ENCODE assay signal across 14 mouse cellular contexts in the genomic region with DNA sequence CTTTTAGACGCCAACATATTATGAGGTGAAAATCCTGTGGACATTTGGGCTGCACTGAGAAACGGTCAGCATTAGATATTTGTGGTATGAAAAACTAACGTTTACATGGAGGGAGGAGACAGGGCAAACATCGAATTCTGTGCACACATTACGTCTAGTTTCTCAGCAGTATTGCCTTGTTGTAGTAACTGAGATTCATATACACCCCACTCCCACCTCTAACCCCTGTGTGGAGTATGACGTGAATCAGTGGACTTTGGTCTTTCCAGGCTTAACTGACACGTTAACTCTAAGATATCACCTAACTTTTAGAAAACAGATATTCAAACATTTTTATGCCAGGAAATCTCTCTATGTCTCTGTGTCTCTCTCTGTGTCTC.
DNase-seq lines count a peak whose midpoint lies in the region; ATAC-seq and TF ChIP-seq lines count a peak whose summit lies in the region.
"Had no signal": no experiment of that assay in that cellular context is flagged by ENCODE, and none has a peak within 500 bp of the region (broad histone marks: within the 10 kb centered on the region; RNA-seq: fewer than 3 reads in every experiment).

No protein-coding gene starts in this region.

- H3K4me2 ChIP-seq in hindbrain, embryonic 12.5 days (replicated peaks) = no peak overlapping the region
- no peak overlapping the region for H3K4me2 ChIP-seq in hindbrain, postnatal 0 days (ENCODE audit: low read depth, low read length)
- peak overlapping the region; percentile 34 for H3K4me2 ChIP-seq in embryonic facial prominence, embryonic 12.5 days (replicated peaks)
- peak overlapping the region; percentile 47 for H3K4me2 ChIP-seq in limb, embryonic 12.5 days
- H3K4me2 ChIP-seq: heart, embryonic 12.5 days; hindbrain, embryonic 14.5 days; liver, embryonic 12.5 days; neural tube, embryonic 12.5 days had no signal

- no peaks in the 10 kb centered on the region for H3K27me3 ChIP-seq in hindbrain, embryonic 12.5 days
- no peaks in the 10 kb centered on the region for H3K27me3 ChIP-seq in hindbrain, postnatal 0 days (ENCODE audit: insufficient read depth, low read length)
- H3K27me3 ChIP-seq in embryonic facial prominence, embryonic 12.5 days = no peaks in the 10 kb centered on the region
- H3K27me3 ChIP-seq in limb, embryonic 12.5 days = no peaks in the 10 kb centered on the region
- H3K27me3 ChIP-seq: heart, embryonic 12.5 days; liver, embryonic 12.5 days; neural tube, embryonic 12.5 days had no signal

- no peaks in the 10 kb centered on the region for H3K9me3 ChIP-seq in hindbrain, embryonic 12.5 days (replicated peaks)
- no peaks in the 10 kb centered on the region for H3K9me3 ChIP-seq in hindbrain, postnatal 0 days (ENCODE audit: low read length)
- H3K9me3 ChIP-seq in ES-E14 (ENCODE audit: control insufficient read depth, insufficient read depth, low read depth, low read length) = no peaks in the 10 kb centered on the region
- H3K9me3 ChIP-seq in embryonic facial prominence, embryonic 12.5 days = no peaks in the 10 kb centered on the region
- H3K9me3 ChIP-seq in limb, embryonic 12.5 days = no peaks in the 10 kb centered on the region
- H3K9me3 ChIP-seq: heart, embryonic 12.5 days; liver, embryonic 12.5 days; neural tube, embryonic 12.5 days had no signal

- H3K9ac ChIP-seq in hindbrain, embryonic 12.5 days = no peak overlapping the region
- no peak overlapping the region for H3K9ac ChIP-seq in hindbrain, postnatal 0 days (replicated peaks; ENCODE audit: low read length)
- H3K9ac ChIP-seq in ES-E14 (ENCODE audit: insufficient read depth, low read depth, low read length, poor library complexity, severe bottlenecking) = peak overlapping the region; percentile 94; the same call in 1 of the 2 replicates
- no peak overlapping the region for H3K9ac ChIP-seq in embryonic facial prominence, embryonic 12.5 days
- no peak overlapping the region for H3K9ac ChIP-seq in limb, embryonic 12.5 days (replicated peaks)
- H3K9ac ChIP-seq: heart, embryonic 12.5 days; hindbrain, embryonic 14.5 days; liver, embryonic 12.5 days; neural tube, embryonic 12.5 days had no signal

- TF ChIP-seq CTCF in hindbrain, postnatal 0 days (IDR thresholded peaks at IDR 0.05; ENCODE audit: low read depth) = no peak

- intact Hi-C loops in left cerebral cortex, postnatal 36 days (cut with DNase I) = no loop called here

- no peaks in the 10 kb centered on the region for H3K36me3 ChIP-seq in hindbrain, embryonic 12.5 days
- no peaks in the 10 kb centered on the region for H3K36me3 ChIP-seq in hindbrain, postnatal 0 days (ENCODE audit: insufficient read depth, low read length)
- no peaks in the 10 kb centered on the region for H3K36me3 ChIP-seq in ES-E14 (ENCODE audit: control insufficient read depth, insufficient read depth, low read length, poor library complexity, severe bottlenecking)
- H3K36me3 ChIP-seq in embryonic facial prominence, embryonic 12.5 days = no peaks in the 10 kb centered on the region
- H3K36me3 ChIP-seq in limb, embryonic 12.5 days = no peaks in the 10 kb centered on the region
- H3K36me3 ChIP-seq: heart, embryonic 12.5 days; liver, embryonic 12.5 days; neural tube, embryonic 12.5 days had no signal

- no peaks in the 10 kb centered on the region for H3K4me1 ChIP-seq in hindbrain, embryonic 12.5 days
- no peaks in the 10 kb centered on the region for H3K4me1 ChIP-seq in hindbrain, postnatal 0 days (ENCODE audit: insufficient read depth, low read length)
- peaks cover 6 to 12% of the 10 kb centered on the region in 2 experiments; a peak in 3 of 4 replicates for H3K4me1 ChIP-seq in ES-E14 (ENCODE audit: control insufficient read depth in 2 of 2, insufficient read depth in 2 of 2, low read length in 2 of 2, poor library complexity in 1 of 2)
- H3K4me1 ChIP-seq in embryonic facial prominence, embryonic 12.5 days = peaks cover 24% of the 10 kb centered on the region
- peaks cover 33% of the 10 kb centered on the region for H3K4me1 ChIP-seq in limb, embryonic 12.5 days (replicated peaks)
- H3K4me1 ChIP-seq: heart, embryonic 12.5 days; liver, embryonic 12.5 days; neural tube, embryonic 12.5 days had no signal

- ATAC-seq in hindbrain, embryonic 12.5 days (ENCODE audit: low FRiP score) = no peak
- ATAC-seq in hindbrain, postnatal 0 days = no peak
- no peak for ATAC-seq in embryonic facial prominence, embryonic 12.5 days (ENCODE audit: insufficient number of reproducible peaks, insufficient read depth, low FRiP score, low TSS enrichment)
- ATAC-seq in limb, embryonic 12.5 days (ENCODE audit: insufficient number of reproducible peaks, insufficient read depth, low FRiP score, low TSS enrichment, low read depth) = peak; percentile 39; the same call in 1 of the 2 replicates
- ATAC-seq: liver, embryonic 12.5 days had no signal

- DNase-seq in hindbrain, postnatal 0 days (ENCODE audit: low spot score) = no peak
- DNase-seq in ES-E14 (ENCODE audit: low read depth, low spot score) = no peak
- DNase-seq in cerebellum, postnatal 36 days = no peak
- DNase-seq in layer of hippocampus, adult 9-10 months (ENCODE audit: low spot score) = no peak
- DNase-seq in left cerebral cortex, postnatal 36 days (ENCODE audit: low spot score in 2 of 2) = no peak
- DNase-seq: adrenal gland, postnatal 14 days; cerebellum, adult 8-10 months had no signal

- H3K4me3 ChIP-seq in hindbrain, embryonic 12.5 days = no peak overlapping the region
- H3K4me3 ChIP-seq in hindbrain, postnatal 0 days (ENCODE audit: low read length) = no peak overlapping the region
- peak overlapping the region; percentile 64 to 73 for H3K4me3 ChIP-seq in ES-E14 (ENCODE audit: insufficient read depth in 1 of 2, low read depth in 1 of 2, low read length in 2 of 2, poor library complexity in 1 of 2, severe bottlenecking in 1 of 2)
- no peak overlapping the region for H3K4me3 ChIP-seq in embryonic facial prominence, embryonic 12.5 days
- 0 out of 2 replicates have a peak overlapping the region, but pooled peaks have one; percentile 12 for H3K4me3 ChIP-seq in limb, embryonic 12.5 days (replicated peaks)
- H3K4me3 ChIP-seq: heart, embryonic 12.5 days; liver, embryonic 12.5 days; neural tube, embryonic 12.5 days had no signal

- WGBS in hindbrain, embryonic 12.5 days = 77% methylated on average over 7 of the region's 7 CpGs
- 83% methylated on average over 7 of the region's 7 CpGs for WGBS in hindbrain, postnatal 0 days
- 19% methylated on average over 7 of the region's 7 CpGs for WGBS in embryonic facial prominence, embryonic 12.5 days
- WGBS in limb, embryonic 12.5 days = 15% methylated on average over 7 of the region's 7 CpGs

- peak overlapping the region; percentile 23; the same call in 1 of the 2 replicates for H3K27ac ChIP-seq in hindbrain, embryonic 12.5 days
- H3K27ac ChIP-seq in hindbrain, postnatal 0 days = no peak overlapping the region
- peak overlapping the region; percentile 97; the same call in 1 of the 2 replicates for H3K27ac ChIP-seq in ES-E14 (ENCODE audit: insufficient read depth, low read depth, low read length, poor library complexity, severe bottlenecking)
- H3K27ac ChIP-seq in embryonic facial prominence, embryonic 12.5 days = peak overlapping the region; percentile 86
- H3K27ac ChIP-seq in limb, embryonic 12.5 days = peak overlapping the region; percentile 90
- H3K27ac ChIP-seq: hindbrain, embryonic 14.5 days; liver, embryonic 12.5 days; neural tube, embryonic 12.5 days had no signal

- in situ Hi-C loops in ES-E14 (cut with MboI; ENCODE audit: low sequenced_read_pairs in 2 of 2, unreplicated experiment in 2 of 2) = no loop called here

TF ChIP-seq in ES-E14, 5 proteins besides CTCF, POLR2A, EP300 and RAD21:
- TF ChIP-seq CHD2 (IDR thresholded peaks at IDR 0.05; ENCODE audit: low read depth, low read length) (no peak), MAFK (IDR thresholded peaks at IDR 0.05; ENCODE audit: insufficient read depth, low read depth, low read length) (no peak), ZC3H11A (IDR thresholded peaks at IDR 0.05; ENCODE audit: borderline replicate concordance, low read depth, low read length) (no peak), ZNF384 (IDR thresholded peaks at IDR 0.05; ENCODE audit: low read depth, low read length) (no peak), HCFC1 (IDR thresholded peaks at IDR 0.05; ENCODE audit: borderline replicate concordance, insufficient read depth, low read length) (no peak)

Comparison
In these comparisons a context has a peak if more than half of its experiments do, and no peak if none do; other contexts are left out.
1. H3K4me2 ChIP-seq: peak in embryonic facial prominence, embryonic 12.5 days (single experiment) and limb, embryonic 12.5 days (single experiment); none in hindbrain, embryonic 12.5 days (single experiment) and hindbrain, postnatal 0 days (single experiment).
2. H3K4me3 ChIP-seq: peak in ES-E14 (2 of 2) and limb, embryonic 12.5 days (single experiment); none in hindbrain, embryonic 12.5 days (single experiment), hindbrain, postnatal 0 days (single experiment) and embryonic facial prominence, embryonic 12.5 days (single experiment).